Mouse (Mus musculus) MN1 (cell line): Measurements from ENCODE around the gene Rfesd.

Experiments
- DNase-seq: peaks from one replicate; pipeline ENCODE4 v3.0.0-alpha.2; 2016; ENCODE audit warnings: low spot score

The Rfesd gene

GRCm38 (mm10) chr13:75976649-75977048, 41.9 kb downstream of the Rfesd start:
- DNase-seq, result no peak

DNA sequence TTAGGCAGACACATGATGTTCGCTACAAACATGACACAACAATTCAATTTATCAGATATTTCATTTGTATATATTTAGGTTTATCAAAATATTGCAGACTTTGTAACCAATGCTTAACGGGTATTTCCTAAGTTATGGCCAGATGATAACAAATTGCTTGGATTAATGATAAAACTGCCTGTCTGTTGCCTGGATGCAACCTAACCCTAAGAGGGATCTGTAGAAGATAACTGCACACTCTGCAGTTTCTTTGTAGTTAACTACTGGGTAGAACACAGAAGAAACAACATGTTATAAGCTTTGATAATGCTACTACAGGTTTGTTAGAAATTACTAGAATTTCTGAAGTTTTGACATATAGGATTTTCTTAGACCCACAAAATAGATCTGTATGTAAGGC, 42.3 kb downstream of the Rfesd start:
- DNase-seq, result no peak

GRCm38 (mm10) chr13:75975629-75976028, 42.9 kb downstream of the Rfesd start:
- DNase-seq, result no peak

GRCm38 (mm10) chr13:75974481-75974880, 44.0 kb downstream of the Rfesd start:
- DNase-seq, result no peak

DNA sequence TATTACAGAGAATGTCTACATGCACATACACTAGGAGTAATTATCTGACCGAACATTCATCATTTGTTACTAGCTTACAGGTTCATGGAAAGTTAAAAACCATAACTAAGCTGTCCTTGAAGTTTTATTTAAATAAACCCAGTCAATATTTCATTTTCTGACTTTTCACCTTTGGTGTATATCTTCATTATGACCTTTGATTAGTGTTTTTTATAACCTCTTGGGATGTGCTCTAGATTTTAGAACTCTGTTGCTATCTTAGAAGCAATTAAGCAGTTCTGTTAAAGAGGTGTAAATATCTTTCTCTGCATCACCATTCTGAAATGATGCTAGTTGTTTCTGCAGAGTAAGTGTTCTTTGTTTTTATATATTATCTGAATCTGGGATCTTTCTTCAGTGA, 51.7 kb downstream of the Rfesd start, which contains the start of gene Spata9:
Spata9 (plus strand) TSS at position 301 of the 400 bp plus-strand sequence.
- no peak for DNase-seq

GRCm38 (mm10) chr13:75955357-75955992, 63.0 kb downstream of the Rfesd start:
- no peak for DNase-seq
